Mouse (Mus musculus) brain, embryonic 14.5 days (tissue): ENCODE results near the gene Pom121l2. TPM values are rescaled to one million over a fixed set of nuclear protein-coding genes. Genes with fewer than 3 reads are reported as not detected.
A peak's percentile ranks its signal among the peaks of the same experiment; 100 is the strongest.

ENCODE experiments used
- DNase-seq: peaks from one replicate; pipeline ENCODE4 v3.0.0-alpha.2; 2011; ENCODE audit warnings: low read depth
- CTCF ChIP-seq: fragments of 200-500 bp; IDR thresholded peaks from 2 replicates; pipeline ENCODE4 v1.5.1; 2012; ENCODE audit warnings: inconsistent platforms, mild to moderate bottlenecking, moderate library complexity, borderline replicate concordance; ENCODE audit not compliant: insufficient read depth, insufficient read length; ENCODE audit errors: extremely low read depth
- POLR2A ChIP-seq: fragments of 200-500 bp; IDR thresholded peaks from 2 replicates; pipeline ENCODE4 v1.6.1; 2012; ENCODE audit warnings: mild to moderate bottlenecking, inconsistent platforms, borderline replicate concordance; ENCODE audit not compliant: poor library complexity, insufficient read depth, insufficient read length, severe bottlenecking; ENCODE audit errors: extremely low read depth
- polyA plus RNA-seq: library from polyadenylated mRNA; depleted of rRNA; stranded (reverse); fragments of >200 nt; gene quantifications from 2 replicates; pipeline ENCODE4 v1.2.3, GENCODE M21; 2012

The Pom121l2 gene
- polyA plus RNA-seq, 1 experiment: 0.04 TPM

- peak; percentile 64 for DNase-seq
- TF ChIP-seq CTCF: no peak
- TF ChIP-seq POLR2A: no peak
Measured at GRCm38 (mm10) chr13:21995331-21995914, 14.4 kb downstream of the Pom121l2 start.

GRCm38 (mm10) chr13:21996101-21996839, 15.3 kb downstream of the Pom121l2 start:
- peak; percentile 62 for DNase-seq
- TF ChIP-seq CTCF (no peak), POLR2A (no peak)

- DNase-seq: no peak
- TF ChIP-seq POLR2A (no peak), CTCF (no peak)
Measured at GRCm38 (mm10) chr13:21996840-21997185, 15.8 kb downstream of the Pom121l2 start.

DNA sequence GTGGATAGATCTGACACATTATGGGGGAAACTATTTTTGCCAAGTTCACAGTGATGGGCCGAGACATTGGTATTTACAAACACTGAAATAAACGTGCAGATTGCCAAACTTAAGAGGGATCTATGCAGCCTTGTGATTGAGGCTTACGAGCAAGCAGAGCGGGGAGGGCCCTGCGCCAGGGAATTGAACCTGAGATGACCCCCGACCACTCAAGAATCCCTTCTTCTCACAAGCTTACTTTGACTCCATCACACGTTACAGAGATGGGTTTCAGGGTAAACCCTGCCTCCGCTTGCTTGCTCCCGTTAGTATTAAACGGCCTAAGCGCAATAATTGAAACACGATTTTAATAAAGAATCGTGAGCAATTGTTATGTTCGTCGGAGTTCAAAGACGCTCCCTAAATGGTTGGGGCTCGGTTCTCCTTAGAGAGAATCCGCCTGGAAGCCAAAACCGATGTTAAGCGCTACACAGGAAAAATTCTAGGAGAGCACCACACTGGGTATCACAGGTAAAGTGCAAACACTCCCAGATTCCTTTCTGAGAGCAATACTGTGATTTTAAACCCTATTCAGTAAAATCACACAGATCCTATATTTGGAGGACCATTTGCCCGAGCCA, 16.3 kb downstream of the Pom121l2 start:
- peak; percentile 32 for DNase-seq
- TF ChIP-seq POLR2A: no peak
- TF ChIP-seq CTCF: no peak

DNA sequence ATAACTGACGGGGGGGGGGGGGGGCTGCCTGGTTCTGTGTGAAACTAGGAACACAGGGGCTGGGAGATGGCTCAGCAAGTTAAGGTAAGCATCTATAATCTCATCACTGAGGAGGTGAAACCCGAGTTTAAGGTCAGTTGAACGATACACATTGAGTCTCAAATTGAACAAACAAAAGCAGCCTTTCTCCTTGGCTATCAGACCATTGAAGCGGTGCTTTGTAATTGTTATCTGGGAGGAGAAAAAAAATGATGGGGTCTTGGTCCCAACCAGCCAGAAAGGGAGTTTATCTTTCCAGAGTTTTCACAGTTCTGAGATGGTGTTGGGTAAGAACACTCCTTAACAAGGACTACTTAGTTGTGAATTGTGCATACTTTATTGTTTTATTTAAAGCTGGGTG, 16.8 kb downstream of the Pom121l2 start:
- no peak for DNase-seq
- TF ChIP-seq CTCF (no peak), POLR2A (no peak)

- no peak for TF ChIP-seq POLR2A
- TF ChIP-seq CTCF: no peak
- DNase-seq: no peak
Measured at GRCm38 (mm10) chr13:21998412-21998811, 17.4 kb downstream of the Pom121l2 start.

DNA sequence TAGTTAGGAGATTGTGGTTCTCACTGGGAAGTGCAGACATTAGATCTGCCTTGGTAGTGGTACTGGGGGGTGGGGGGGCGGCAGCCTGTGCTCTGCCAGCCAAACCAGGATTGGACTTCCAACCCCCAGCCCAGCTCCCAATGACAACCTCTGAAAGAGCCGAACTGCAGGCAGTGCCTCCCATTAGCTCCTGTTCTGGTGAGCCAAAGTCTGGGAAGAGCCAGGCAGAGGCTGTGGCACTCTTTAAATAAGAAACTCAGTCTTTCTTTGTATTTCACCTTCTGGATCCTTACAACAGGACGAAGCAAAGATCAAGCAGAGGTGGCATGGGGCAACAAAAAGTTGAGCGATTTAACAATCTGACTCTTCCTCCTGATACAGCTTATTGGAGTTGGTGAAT, 18.2 kb downstream of the Pom121l2 start:
- TF ChIP-seq CTCF (no peak), POLR2A (no peak)
- no peak for DNase-seq

DNA sequence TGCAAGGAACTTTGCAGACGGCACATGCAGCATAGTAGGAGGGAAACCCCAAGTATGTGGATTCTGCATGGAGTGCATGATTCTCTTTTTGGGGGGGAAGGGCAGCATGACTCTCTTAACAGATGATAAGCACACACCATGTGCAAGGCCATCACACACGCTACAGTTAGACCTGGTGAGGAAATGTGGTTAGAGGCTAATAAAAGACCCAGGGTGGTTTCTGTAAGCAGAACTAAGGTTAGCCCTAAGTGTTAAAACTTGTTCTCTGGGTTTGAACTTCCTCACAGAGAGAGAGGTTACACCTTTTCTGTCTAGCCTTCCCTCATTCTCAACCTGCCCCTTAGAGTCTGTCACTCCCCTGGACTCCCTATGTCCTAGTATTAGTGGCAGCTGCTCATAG, 20.4 kb downstream of the Pom121l2 start:
- no peak for DNase-seq
- no peak for TF ChIP-seq CTCF
- TF ChIP-seq POLR2A: no peak

DNA sequence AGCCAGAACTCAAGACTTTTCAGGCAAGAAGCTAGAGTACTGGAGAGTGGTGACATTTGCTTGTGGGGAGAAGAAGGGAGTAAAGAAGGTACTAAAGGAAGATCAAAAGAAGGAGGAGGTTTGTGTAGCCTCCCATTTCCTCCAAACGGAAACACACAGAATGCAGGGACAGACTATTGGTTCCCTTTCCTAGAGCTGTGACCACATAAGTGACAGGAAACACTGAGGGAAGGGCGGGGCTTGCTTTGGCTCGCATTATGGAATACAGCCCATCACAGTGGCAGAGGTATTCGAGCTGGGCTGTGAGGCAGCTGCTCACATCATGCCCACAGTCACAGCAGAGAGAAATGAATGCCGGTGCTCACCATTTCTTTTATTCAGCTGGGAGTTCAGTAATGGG, 20.8 kb downstream of the Pom121l2 start:
- no peak for DNase-seq

GRCm38 (mm10) chr13:22005605-22006333, 24.8 kb downstream of the Pom121l2 start:
- TF ChIP-seq POLR2A: no peak
- no peak for TF ChIP-seq CTCF
- DNase-seq: peak; percentile 78

More for the DNA sequence above, 20.8 kb downstream of the Pom121l2 start:
- TF ChIP-seq CTCF (no peak), POLR2A (no peak)

DNA sequence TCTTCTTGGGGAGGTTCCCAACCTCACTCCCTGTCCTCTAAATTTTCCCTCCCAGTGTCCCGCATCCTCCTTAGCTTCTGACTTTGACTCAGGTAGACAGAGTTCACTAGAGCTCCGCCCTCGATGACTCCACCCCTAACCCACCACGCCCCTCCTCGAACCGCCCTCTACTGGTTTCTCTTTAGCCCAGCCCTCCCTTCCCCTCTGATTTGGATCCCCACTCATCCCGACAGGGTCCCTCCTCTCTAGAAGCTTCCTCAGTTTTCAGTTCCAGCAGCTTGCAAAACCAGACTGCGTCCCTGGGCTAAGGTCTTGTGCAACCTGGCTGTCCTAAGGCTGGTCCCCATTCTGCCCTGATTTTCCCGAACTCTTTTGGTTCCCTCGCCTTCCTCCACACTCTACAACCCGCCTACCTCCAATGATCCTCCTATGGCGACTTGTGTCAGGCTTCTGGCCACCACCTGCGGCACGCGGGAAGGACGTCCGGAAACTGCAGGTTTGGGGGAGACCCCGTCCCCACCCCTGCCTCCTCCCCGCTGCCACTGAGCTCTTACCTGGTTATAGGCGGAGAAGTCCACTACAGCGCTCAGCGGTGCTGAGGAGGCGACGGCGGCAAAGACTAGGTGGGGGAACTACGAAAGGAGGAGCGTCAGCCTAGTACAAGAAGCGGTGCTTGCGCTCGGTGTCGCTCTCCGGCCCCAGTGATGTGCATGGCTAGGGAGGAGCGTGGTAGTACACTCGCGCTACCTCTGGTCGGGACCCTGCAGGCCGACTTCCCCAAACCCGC, 25.5 kb downstream of the Pom121l2 start:
- TF ChIP-seq CTCF: no peak
- TF ChIP-seq POLR2A: no peak
- DNase-seq: peak; percentile 58

DNA sequence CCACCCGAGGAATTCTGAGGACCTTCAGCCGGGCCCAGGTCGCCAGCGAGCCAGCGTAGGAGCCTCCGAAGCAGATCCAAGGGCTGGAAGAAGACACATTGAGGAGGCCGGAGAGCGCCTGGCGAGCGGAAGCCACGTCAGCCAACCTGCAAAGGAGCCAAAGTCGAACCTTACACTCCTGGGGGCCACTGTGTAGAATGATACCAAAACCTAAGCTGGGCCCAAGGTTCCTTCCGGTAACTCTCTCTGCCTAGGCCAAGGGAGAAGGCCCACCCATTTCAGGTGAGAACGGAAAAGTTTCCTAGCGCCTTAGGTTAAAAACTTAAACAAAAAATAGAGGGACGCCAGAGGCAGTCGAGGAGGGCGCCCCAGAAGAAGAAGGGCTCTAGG, 26.1 kb downstream of the Pom121l2 start:
- TF ChIP-seq POLR2A (no peak), CTCF (no peak)
- no peak for DNase-seq
